Mouse (Mus musculus): ENCODE data around the gene Swap70. TPM values are rescaled to one million over a fixed set of nuclear protein-coding genes. Genes with fewer than 3 reads are reported as not detected.

The Swap70 gene
- polyA plus RNA-seq, 1 experiment from 2014 or later: 10.7 TPM

DNA sequence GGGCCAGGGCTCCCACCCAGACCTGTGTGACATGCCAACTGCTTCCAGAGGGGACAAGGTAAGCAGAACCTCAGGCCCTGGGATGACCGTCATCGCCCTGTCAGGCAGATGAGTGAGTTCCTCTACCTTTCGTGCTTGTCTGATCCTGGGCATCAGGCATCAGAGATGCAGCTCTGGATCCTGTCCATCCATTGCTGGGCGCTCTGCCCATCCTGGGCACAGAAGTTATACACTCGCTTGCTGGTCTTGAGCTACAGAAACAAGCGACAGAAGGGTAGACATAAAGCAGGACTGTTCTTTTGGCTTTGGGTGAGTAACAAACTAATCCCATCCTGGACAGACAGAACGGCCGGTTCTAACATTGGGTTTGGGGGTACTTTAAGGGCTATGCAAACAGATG lies 87.7 kb downstream of the Swap70 start:
- H3K4me3 ChIP-seq (ENCODE audit: low read depth, low read length): no peak overlapping the region
- H3K4me1 ChIP-seq (replicated peaks; ENCODE audit: control insufficient read depth, insufficient read depth): no peaks in the 10 kb centered on the region
- WGBS: 78% methylated on average over 8 of the region's 8 CpGs
- no peak for DNase-seq (ENCODE audit: low spot score)
- no peaks in the 10 kb centered on the region for H3K9me3 ChIP-seq (ENCODE audit: control insufficient read depth, low read length)
- H3K4me2 ChIP-seq (replicated peaks; ENCODE audit: low read depth): no peak overlapping the region
- H3K36me3 ChIP-seq (ENCODE audit: control insufficient read depth, insufficient read depth, low read length): peaks cover 28% of the 10 kb centered on the region
- no peak overlapping the region; the same call in 1 of the 2 replicates for H3K27ac ChIP-seq (replicated peaks)
- ATAC-seq (ENCODE audit: low FRiP score, low TSS enrichment): no peak
- no peaks in the 10 kb centered on the region for H3K27me3 ChIP-seq (ENCODE audit: control insufficient read depth, insufficient read depth, low read length)
- H3K9ac ChIP-seq (ENCODE audit: low read length): no peak overlapping the region
- TF ChIP-seq EP300 (optimal IDR thresholded peaks at IDR 0.05) (no peak), CTCF (IDR thresholded peaks at IDR 0.05; ENCODE audit: low read depth) (no peak)

- no peak overlapping the region for H3K4me3 ChIP-seq (ENCODE audit: low read depth, low read length)
- no peak overlapping the region for H3K9ac ChIP-seq (ENCODE audit: low read length)
- no peak overlapping the region for H3K27ac ChIP-seq (replicated peaks)
- H3K36me3 ChIP-seq (ENCODE audit: control insufficient read depth, insufficient read depth, low read length): peaks cover 32% of the 10 kb centered on the region
- no peaks in the 10 kb centered on the region for H3K27me3 ChIP-seq (ENCODE audit: control insufficient read depth, insufficient read depth, low read length)
- no peak for ATAC-seq (ENCODE audit: low FRiP score, low TSS enrichment)
- WGBS: 92% methylated on average over 9 of the region's 9 CpGs
- no peak for DNase-seq (ENCODE audit: low spot score)
- no peaks in the 10 kb centered on the region for H3K9me3 ChIP-seq (ENCODE audit: control insufficient read depth, low read length)
- H3K4me1 ChIP-seq (replicated peaks; ENCODE audit: control insufficient read depth, insufficient read depth): no peaks in the 10 kb centered on the region
- H3K4me2 ChIP-seq (replicated peaks; ENCODE audit: low read depth): no peak overlapping the region
- TF ChIP-seq CTCF (IDR thresholded peaks at IDR 0.05; ENCODE audit: low read depth): no peak
- no peak for TF ChIP-seq EP300 (optimal IDR thresholded peaks at IDR 0.05)
Measured at GRCm38 (mm10) chr7:110313392-110314055, 92.0 kb downstream of the Swap70 start.

- no peak overlapping the region for H3K4me3 ChIP-seq (ENCODE audit: low read depth, low read length)
- no peak overlapping the region for H3K9ac ChIP-seq (ENCODE audit: low read length)
- H3K27ac ChIP-seq (replicated peaks): no peak overlapping the region
- 96% methylated on average over 7 of the region's 7 CpGs for WGBS
- no peaks in the 10 kb centered on the region for H3K4me1 ChIP-seq (replicated peaks; ENCODE audit: control insufficient read depth, insufficient read depth)
- ATAC-seq (ENCODE audit: low FRiP score, low TSS enrichment) (no peak), DNase-seq (ENCODE audit: low spot score) (no peak)
- no peaks in the 10 kb centered on the region for H3K27me3 ChIP-seq (ENCODE audit: control insufficient read depth, insufficient read depth, low read length)
- H3K9me3 ChIP-seq (ENCODE audit: control insufficient read depth, low read length): no peaks in the 10 kb centered on the region
- H3K4me2 ChIP-seq (replicated peaks; ENCODE audit: low read depth): no peak overlapping the region
- no peak for TF ChIP-seq CTCF (IDR thresholded peaks at IDR 0.05; ENCODE audit: low read depth)
- TF ChIP-seq EP300 (optimal IDR thresholded peaks at IDR 0.05): no peak
- H3K36me3 ChIP-seq (ENCODE audit: control insufficient read depth, insufficient read depth, low read length): peaks cover 26% of the 10 kb centered on the region
Measured at GRCm38 (mm10) chr7:110314401-110314890, 92.9 kb downstream of the Swap70 start.

- H3K4me2 ChIP-seq (replicated peaks; ENCODE audit: low read depth): no peak overlapping the region
- H3K4me1 ChIP-seq (replicated peaks; ENCODE audit: control insufficient read depth, insufficient read depth): no peaks in the 10 kb centered on the region
- no peak overlapping the region for H3K4me3 ChIP-seq (ENCODE audit: low read depth, low read length)
- no peaks in the 10 kb centered on the region for H3K9me3 ChIP-seq (ENCODE audit: control insufficient read depth, low read length)
- H3K36me3 ChIP-seq (ENCODE audit: control insufficient read depth, insufficient read depth, low read length): peaks cover 29% of the 10 kb centered on the region
- WGBS: 100% methylated on average over 1 of the region's 1 CpGs
- H3K9ac ChIP-seq (ENCODE audit: low read length): no peak overlapping the region
- no peaks in the 10 kb centered on the region for H3K27me3 ChIP-seq (ENCODE audit: control insufficient read depth, insufficient read depth, low read length)
- TF ChIP-seq EP300 (optimal IDR thresholded peaks at IDR 0.05) (no peak), CTCF (IDR thresholded peaks at IDR 0.05; ENCODE audit: low read depth) (no peak)
- DNase-seq (ENCODE audit: low spot score): no peak
- no peak overlapping the region for H3K27ac ChIP-seq (replicated peaks)
- no peak for ATAC-seq (ENCODE audit: low FRiP score, low TSS enrichment)
Measured at GRCm38 (mm10) chr7:110315352-110315751, 93.8 kb downstream of the Swap70 start.

- no peak for ATAC-seq (ENCODE audit: low FRiP score, low TSS enrichment)
- Histone ChIP-seq H3K4me2 (replicated peaks; ENCODE audit: low read depth) (no peak overlapping the region), H3K36me3 (ENCODE audit: control insufficient read depth, insufficient read depth, low read length) (peaks cover 18% of the 10 kb centered on the region), H3K27me3 (ENCODE audit: control insufficient read depth, insufficient read depth, low read length) (no peaks in the 10 kb centered on the region), H3K9ac (ENCODE audit: low read length) (no peak overlapping the region), H3K27ac (replicated peaks) (no peak overlapping the region), H3K4me1 (replicated peaks; ENCODE audit: control insufficient read depth, insufficient read depth) (no peaks in the 10 kb centered on the region), H3K4me3 (ENCODE audit: low read depth, low read length) (no peak overlapping the region), H3K9me3 (ENCODE audit: control insufficient read depth, low read length) (no peaks in the 10 kb centered on the region)
- TF ChIP-seq CTCF (IDR thresholded peaks at IDR 0.05; ENCODE audit: low read depth): no peak
- TF ChIP-seq EP300 (optimal IDR thresholded peaks at IDR 0.05): no peak
- DNase-seq (ENCODE audit: low spot score): no peak
- 67% methylated on average over 4 of the region's 4 CpGs for WGBS
Measured at GRCm38 (mm10) chr7:110317412-110317811, 95.9 kb downstream of the Swap70 start.

DNA sequence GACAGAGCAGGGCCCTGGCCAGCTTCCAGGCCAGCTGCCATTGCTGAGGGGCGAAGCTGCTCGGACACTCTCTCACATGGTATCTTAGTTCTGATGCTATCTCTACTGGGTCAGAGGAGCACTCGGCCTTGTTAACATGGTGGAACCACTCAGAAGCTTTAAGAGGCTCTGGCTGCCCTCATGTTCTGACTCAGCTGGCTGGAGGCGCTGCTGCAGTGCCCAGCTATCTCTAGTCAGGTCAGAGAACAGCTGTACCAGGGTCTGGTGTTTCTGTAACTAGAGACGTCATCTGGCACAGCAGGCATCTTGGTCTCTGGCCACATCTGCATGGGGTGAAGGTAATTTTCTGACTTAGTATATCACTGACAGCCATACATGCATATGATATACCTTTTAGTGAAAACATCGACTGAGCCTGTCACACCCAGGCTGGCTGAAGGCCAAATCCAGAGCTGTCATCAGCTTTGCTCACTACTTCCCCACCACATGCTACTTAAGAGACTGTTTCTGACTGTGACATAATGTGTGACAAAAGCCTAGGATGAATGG lies 97.5 kb downstream of the Swap70 start:
- H3K36me3 ChIP-seq (ENCODE audit: control insufficient read depth, insufficient read depth, low read length): peaks cover 13% of the 10 kb centered on the region
- no peak overlapping the region for H3K4me2 ChIP-seq (replicated peaks; ENCODE audit: low read depth)
- DNase-seq (ENCODE audit: low spot score): no peak
- no peaks in the 10 kb centered on the region for H3K4me1 ChIP-seq (replicated peaks; ENCODE audit: control insufficient read depth, insufficient read depth)
- no peak overlapping the region for H3K9ac ChIP-seq (ENCODE audit: low read length)
- H3K9me3 ChIP-seq (ENCODE audit: control insufficient read depth, low read length): no peaks in the 10 kb centered on the region
- TF ChIP-seq EP300 (optimal IDR thresholded peaks at IDR 0.05): no peak
- TF ChIP-seq CTCF (IDR thresholded peaks at IDR 0.05; ENCODE audit: low read depth): no peak
- no peak for ATAC-seq (ENCODE audit: low FRiP score, low TSS enrichment)
- H3K27ac ChIP-seq (replicated peaks): no peak overlapping the region
- H3K27me3 ChIP-seq (ENCODE audit: control insufficient read depth, insufficient read depth, low read length): no peaks in the 10 kb centered on the region
- 59% methylated on average over 6 of the region's 6 CpGs for WGBS
- no peak overlapping the region for H3K4me3 ChIP-seq (ENCODE audit: low read depth, low read length)

Measured in stomach, postnatal 0 days (tissue).